Mouse (Mus musculus) bone marrow macrophage, adult 2 months (primary cell): Measurements from ENCODE around the gene Rab34.

Experiments
- CTCF ChIP-seq: IDR thresholded peaks from 2 replicates; pipeline ENCODE4 v1.5.1; 2012; ENCODE audit warnings: low read depth, mild to moderate bottlenecking, low read length, moderate library complexity
- POLR2A ChIP-seq: IDR thresholded peaks from 2 replicates; pipeline ENCODE4 v1.6.1; 2012; ENCODE audit warnings: mild to moderate bottlenecking, low read depth, low read length, borderline replicate concordance

DNA sequence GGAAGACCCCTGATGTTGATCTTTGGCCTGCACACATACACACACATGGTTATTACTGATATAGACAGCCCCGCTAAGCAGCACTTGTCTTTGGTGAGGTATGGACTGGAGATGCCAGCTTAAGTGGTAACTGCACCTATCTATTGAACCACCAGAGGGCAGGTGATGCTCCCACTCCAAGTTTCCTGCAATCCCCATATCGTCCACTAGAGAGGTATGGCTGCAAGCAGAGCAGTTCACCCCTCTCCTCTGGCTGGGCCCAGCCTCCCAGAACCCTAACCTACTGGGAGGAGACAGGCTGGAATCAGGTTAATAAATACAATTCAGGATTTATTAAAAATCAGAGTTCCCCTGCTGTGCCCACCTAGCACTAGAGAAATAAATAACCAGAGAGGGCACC, 29.1 kb upstream of the Rab34 start:
- TF ChIP-seq POLR2A (no peak), CTCF (peak; percentile 66)
